Mouse (Mus musculus): ENCODE measurements around the gene Eif4b. TPM values are rescaled to one million over a fixed set of nuclear protein-coding genes. Genes with fewer than 3 reads are reported as not detected.

The Eif4b gene
- polyA plus RNA-seq, 1 experiment: 99.3 TPM

- H3K36me3 ChIP-seq (ENCODE audit: control insufficient read depth, insufficient read depth, low read length): peaks cover 21% of the 10 kb centered on the region
- no peak overlapping the region for H3K27ac ChIP-seq (ENCODE audit: control insufficient read depth, insufficient read depth, low read length)
- no peak for DNase-seq
- WGBS: 93% methylated on average over 4 of the region's 4 CpGs
- peaks cover 13% of the 10 kb centered on the region; the same call in 1 of the 2 replicates for H3K4me1 ChIP-seq (replicated peaks; ENCODE audit: control insufficient read depth, insufficient read depth, low read length)
- H3K4me3 ChIP-seq (ENCODE audit: control insufficient read depth, insufficient read depth, low read length): no peak overlapping the region
- no peaks in the 10 kb centered on the region for H3K27me3 ChIP-seq (ENCODE audit: control insufficient read depth, insufficient read depth, low read length)
- TF ChIP-seq CTCF (IDR thresholded peaks at IDR 0.05; ENCODE audit: borderline replicate concordance, control insufficient read depth, extremely low read depth, insufficient read depth, low read length, poor library complexity): no peak
- no peak for TF ChIP-seq POLR2A (IDR thresholded peaks at IDR 0.05; ENCODE audit: control insufficient read depth, extremely low read depth, insufficient read depth, low read length, poor library complexity)
Measured at GRCm38 (mm10) chr15:102113674-102114073, 40.1 kb downstream of the Eif4b start.

- H3K36me3 ChIP-seq (ENCODE audit: control insufficient read depth, insufficient read depth, low read length): peaks cover 29% of the 10 kb centered on the region
- no peaks in the 10 kb centered on the region for H3K27me3 ChIP-seq (ENCODE audit: control insufficient read depth, insufficient read depth, low read length)
- no peak for TF ChIP-seq CTCF (IDR thresholded peaks at IDR 0.05; ENCODE audit: borderline replicate concordance, control insufficient read depth, extremely low read depth, insufficient read depth, low read length, poor library complexity)
- no peak for TF ChIP-seq POLR2A (IDR thresholded peaks at IDR 0.05; ENCODE audit: control insufficient read depth, extremely low read depth, insufficient read depth, low read length, poor library complexity)
- H3K27ac ChIP-seq (ENCODE audit: control insufficient read depth, insufficient read depth, low read length): no peak overlapping the region
- peaks cover 11% of the 10 kb centered on the region; the same call in 1 of the 2 replicates for H3K4me1 ChIP-seq (replicated peaks; ENCODE audit: control insufficient read depth, insufficient read depth, low read length)
- 93% methylated on average over 7 of the region's 7 CpGs for WGBS
- no peak for DNase-seq
- no peak overlapping the region for H3K4me3 ChIP-seq (ENCODE audit: control insufficient read depth, insufficient read depth, low read length)
Measured at GRCm38 (mm10) chr15:102114651-102115260, 41.2 kb downstream of the Eif4b start.

- Histone ChIP-seq H3K36me3 (ENCODE audit: control insufficient read depth, insufficient read depth, low read length) (peaks cover 29% of the 10 kb centered on the region), H3K4me1 (replicated peaks; ENCODE audit: control insufficient read depth, insufficient read depth, low read length) (peaks cover 11% of the 10 kb centered on the region; the same call in 1 of the 2 replicates), H3K4me3 (ENCODE audit: control insufficient read depth, insufficient read depth, low read length) (no peak overlapping the region), H3K27ac (ENCODE audit: control insufficient read depth, insufficient read depth, low read length) (no peak overlapping the region), H3K27me3 (ENCODE audit: control insufficient read depth, insufficient read depth, low read length) (no peaks in the 10 kb centered on the region)
- 22% methylated on average over 9 of the region's 9 CpGs for WGBS
- no peak for TF ChIP-seq CTCF (IDR thresholded peaks at IDR 0.05; ENCODE audit: borderline replicate concordance, control insufficient read depth, extremely low read depth, insufficient read depth, low read length, poor library complexity)
- TF ChIP-seq POLR2A (IDR thresholded peaks at IDR 0.05; ENCODE audit: control insufficient read depth, extremely low read depth, insufficient read depth, low read length, poor library complexity): no peak
- no peak for DNase-seq
Measured at GRCm38 (mm10) chr15:102115731-102116231, 42.2 kb downstream of the Eif4b start.

GRCm38 (mm10) chr15:102116753-102117415 is 43.3 kb downstream of the Eif4b start:
- 82% methylated on average over 11 of the region's 11 CpGs for WGBS
- H3K27ac ChIP-seq (ENCODE audit: control insufficient read depth, insufficient read depth, low read length): no peak overlapping the region
- H3K36me3 ChIP-seq (ENCODE audit: control insufficient read depth, insufficient read depth, low read length): peaks cover 36% of the 10 kb centered on the region
- H3K27me3 ChIP-seq (ENCODE audit: control insufficient read depth, insufficient read depth, low read length): no peaks in the 10 kb centered on the region
- TF ChIP-seq POLR2A (IDR thresholded peaks at IDR 0.05; ENCODE audit: control insufficient read depth, extremely low read depth, insufficient read depth, low read length, poor library complexity): no peak
- TF ChIP-seq CTCF (IDR thresholded peaks at IDR 0.05; ENCODE audit: borderline replicate concordance, control insufficient read depth, extremely low read depth, insufficient read depth, low read length, poor library complexity): no peak
- DNase-seq: no peak
- peaks cover 11% of the 10 kb centered on the region; the same call in 1 of the 2 replicates for H3K4me1 ChIP-seq (replicated peaks; ENCODE audit: control insufficient read depth, insufficient read depth, low read length)
- no peak overlapping the region for H3K4me3 ChIP-seq (ENCODE audit: control insufficient read depth, insufficient read depth, low read length)

GRCm38 (mm10) chr15:102117461-102118443 is 44.2 kb downstream of the Eif4b start:
- no peak overlapping the region for H3K4me3 ChIP-seq (ENCODE audit: control insufficient read depth, insufficient read depth, low read length)
- no peak overlapping the region for H3K27ac ChIP-seq (ENCODE audit: control insufficient read depth, insufficient read depth, low read length)
- H3K36me3 ChIP-seq (ENCODE audit: control insufficient read depth, insufficient read depth, low read length): peaks cover 37% of the 10 kb centered on the region
- peaks cover 11% of the 10 kb centered on the region; the same call in 1 of the 2 replicates for H3K4me1 ChIP-seq (replicated peaks; ENCODE audit: control insufficient read depth, insufficient read depth, low read length)
- TF ChIP-seq POLR2A (IDR thresholded peaks at IDR 0.05; ENCODE audit: control insufficient read depth, extremely low read depth, insufficient read depth, low read length, poor library complexity) (no peak), CTCF (IDR thresholded peaks at IDR 0.05; ENCODE audit: borderline replicate concordance, control insufficient read depth, extremely low read depth, insufficient read depth, low read length, poor library complexity) (no peak)
- WGBS: 89% methylated on average over 18 of the region's 19 CpGs
- DNase-seq: no peak
- H3K27me3 ChIP-seq (ENCODE audit: control insufficient read depth, insufficient read depth, low read length): no peaks in the 10 kb centered on the region

GRCm38 (mm10) chr15:102118591-102118990 is 45.0 kb downstream of the Eif4b start:
- no peak overlapping the region for H3K27ac ChIP-seq (ENCODE audit: control insufficient read depth, insufficient read depth, low read length)
- TF ChIP-seq CTCF (IDR thresholded peaks at IDR 0.05; ENCODE audit: borderline replicate concordance, control insufficient read depth, extremely low read depth, insufficient read depth, low read length, poor library complexity) (no peak), POLR2A (IDR thresholded peaks at IDR 0.05; ENCODE audit: control insufficient read depth, extremely low read depth, insufficient read depth, low read length, poor library complexity) (no peak)
- peaks cover 37% of the 10 kb centered on the region for H3K36me3 ChIP-seq (ENCODE audit: control insufficient read depth, insufficient read depth, low read length)
- 99% methylated on average over 4 of the region's 4 CpGs for WGBS
- no peaks in the 10 kb centered on the region for H3K27me3 ChIP-seq (ENCODE audit: control insufficient read depth, insufficient read depth, low read length)
- no peak for DNase-seq
- H3K4me1 ChIP-seq (replicated peaks; ENCODE audit: control insufficient read depth, insufficient read depth, low read length): peaks cover 11% of the 10 kb centered on the region; the same call in 1 of the 2 replicates
- no peak overlapping the region for H3K4me3 ChIP-seq (ENCODE audit: control insufficient read depth, insufficient read depth, low read length)

Measured in thymus, adult 2 months (tissue).